Mouse (Mus musculus) C2C12 (cell line): ENCODE results near the gene Fam20c. TPM values are rescaled to one million over a fixed set of nuclear protein-coding genes. Genes with fewer than 3 reads are reported as not detected.

Source experiments
- H3K27me3 ChIP-seq: one replicate; pipeline ENCODE4 v1.6.1; 2011; ENCODE audit not compliant: control insufficient read depth, insufficient read depth, insufficient read length
- H3K36me3 ChIP-seq: one replicate; pipeline ENCODE4 v1.6.1; 2011; ENCODE audit not compliant: control insufficient read depth, insufficient read depth
- H3K4me3 ChIP-seq: one replicate; pipeline ENCODE4 v1.5.1; 2011; ENCODE audit warnings: mild to moderate bottlenecking, control low read depth; ENCODE audit not compliant: poor library complexity, insufficient read depth, severe bottlenecking
- H3K79me2 ChIP-seq: one replicate; pipeline ENCODE4 v1.6.1; 2011; ENCODE audit not compliant: control insufficient read depth, insufficient read depth
- H3K79me3 ChIP-seq: one replicate; pipeline ENCODE4 v1.6.1; 2011; ENCODE audit warnings: low read depth, control low read depth
- H3ac ChIP-seq: one replicate; pipeline ENCODE3; 2011; ENCODE audit warnings: low read depth; ENCODE audit not compliant: control insufficient read depth, insufficient read length
- CEBPB ChIP-seq: IDR thresholded peaks from one replicate; pipeline ENCODE4 v1.6.1; 2011; ENCODE audit warnings: low read depth, mild to moderate bottlenecking, control low read depth, moderate library complexity
- CTCF ChIP-seq: IDR thresholded peaks from one replicate; pipeline ENCODE4 v1.5.1; 2011; ENCODE audit not compliant: control insufficient read depth, insufficient read depth, insufficient read length
- FOSL1 ChIP-seq: IDR thresholded peaks from one replicate; pipeline ENCODE4 v1.8.0; 2011; ENCODE audit warnings: mild to moderate bottlenecking, low read length; ENCODE audit not compliant: poor library complexity, insufficient read depth, severe bottlenecking
- MAX ChIP-seq: IDR thresholded peaks from one replicate; pipeline ENCODE4 v1.6.1; 2011; ENCODE audit warnings: mild to moderate bottlenecking, control low read depth
- MYOD1 ChIP-seq: IDR thresholded peaks from one replicate; pipeline ENCODE4 v1.6.1; 2011; ENCODE audit warnings: low read depth; ENCODE audit not compliant: control insufficient read depth, insufficient read length
- MYOG ChIP-seq: IDR thresholded peaks from one replicate; pipeline ENCODE4 v1.6.1; 2011; ENCODE audit not compliant: control insufficient read depth, insufficient read length; ENCODE audit errors: extremely low read depth
- USF1 ChIP-seq: IDR thresholded peaks from one replicate; pipeline ENCODE4 v1.6.1; 2011; ENCODE audit warnings: low read depth, mild to moderate bottlenecking, control low read depth, moderate library complexity
- polyA plus RNA-seq: library from polyadenylated mRNA; unstranded; fragments of >200 nt; fragmentation: generic; extraction: Trizol; gene quantifications from one replicate; pipeline ENCODE4 v1.2.1, GENCODE M21; 2012; ENCODE audit warnings: missing spikeins

The Fam20c gene
- polyA plus RNA-seq, 1 experiment = 64.4 TPM

- no peak for TF ChIP-seq CTCF
Measured at GRCm38 (mm10) chr5:138740150-138740549, 14.2 kb upstream of the Fam20c start.

GRCm38 (mm10) chr5:138741516-138741915 lies 12.8 kb upstream of the Fam20c start:
- H3K79me2 ChIP-seq = no peaks in the 10 kb centered on the region
- H3K27me3 ChIP-seq = no peaks in the 10 kb centered on the region
- H3K36me3 ChIP-seq = no peaks in the 10 kb centered on the region
- TF ChIP-seq FOSL1 (no peak), MAX (no peak)
- H3ac ChIP-seq = no peak overlapping the region
- no peaks in the 10 kb centered on the region for H3K79me3 ChIP-seq
- no peak overlapping the region for H3K4me3 ChIP-seq

More at GRCm38 (mm10) chr5:138740150-138740549, 14.2 kb upstream of the Fam20c start:
- Histone ChIP-seq H3K79me3 (no peaks in the 10 kb centered on the region), H3K36me3 (no peaks in the 10 kb centered on the region), H3K4me3 (no peak overlapping the region), H3K27me3 (no peaks in the 10 kb centered on the region), H3K79me2 (no peaks in the 10 kb centered on the region), H3ac (no peak overlapping the region)

DNA sequence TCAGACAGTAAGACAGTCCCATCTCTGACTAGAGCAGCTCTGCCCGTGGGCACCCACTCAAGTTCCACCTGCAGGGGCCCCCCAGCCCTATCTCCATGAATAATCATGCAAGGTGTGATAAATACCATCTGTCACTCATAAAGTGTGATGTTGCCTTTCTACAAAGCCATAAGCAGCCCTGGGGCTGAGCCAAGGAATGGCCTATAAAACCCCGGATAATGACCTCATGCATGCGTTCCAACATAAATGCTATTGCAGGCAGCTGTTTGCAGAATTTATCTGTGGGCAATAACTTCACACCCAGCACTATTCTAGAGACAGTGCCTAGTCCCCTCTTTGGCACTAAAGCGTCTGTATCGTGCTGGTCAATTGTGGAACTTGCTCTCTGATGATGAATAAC lies 12.0 kb upstream of the Fam20c start:
- H3K27me3 ChIP-seq = no peaks in the 10 kb centered on the region
- no peaks in the 10 kb centered on the region for H3K79me3 ChIP-seq
- TF ChIP-seq CTCF (no peak), MAX (no peak), MYOG (no peak), MYOD1 (no peak), CEBPB (no peak), FOSL1 (no peak)
- H3ac ChIP-seq = no peak overlapping the region
- no peaks in the 10 kb centered on the region for H3K36me3 ChIP-seq
- no peak overlapping the region for H3K4me3 ChIP-seq
- H3K79me2 ChIP-seq = no peaks in the 10 kb centered on the region

- Histone ChIP-seq H3K79me3 (no peaks in the 10 kb centered on the region), H3K27me3 (no peaks in the 10 kb centered on the region), H3ac (no peak overlapping the region), H3K4me3 (no peak overlapping the region), H3K79me2 (no peaks in the 10 kb centered on the region), H3K36me3 (no peaks in the 10 kb centered on the region)
- TF ChIP-seq MAX = no peak
- TF ChIP-seq MYOD1 = no peak
- no peak for TF ChIP-seq CEBPB
- TF ChIP-seq CTCF = no peak
- TF ChIP-seq FOSL1 = no peak
- TF ChIP-seq MYOG = no peak
- no peak for TF ChIP-seq USF1
Measured at GRCm38 (mm10) chr5:138743631-138744030, 10.7 kb upstream of the Fam20c start.

DNA sequence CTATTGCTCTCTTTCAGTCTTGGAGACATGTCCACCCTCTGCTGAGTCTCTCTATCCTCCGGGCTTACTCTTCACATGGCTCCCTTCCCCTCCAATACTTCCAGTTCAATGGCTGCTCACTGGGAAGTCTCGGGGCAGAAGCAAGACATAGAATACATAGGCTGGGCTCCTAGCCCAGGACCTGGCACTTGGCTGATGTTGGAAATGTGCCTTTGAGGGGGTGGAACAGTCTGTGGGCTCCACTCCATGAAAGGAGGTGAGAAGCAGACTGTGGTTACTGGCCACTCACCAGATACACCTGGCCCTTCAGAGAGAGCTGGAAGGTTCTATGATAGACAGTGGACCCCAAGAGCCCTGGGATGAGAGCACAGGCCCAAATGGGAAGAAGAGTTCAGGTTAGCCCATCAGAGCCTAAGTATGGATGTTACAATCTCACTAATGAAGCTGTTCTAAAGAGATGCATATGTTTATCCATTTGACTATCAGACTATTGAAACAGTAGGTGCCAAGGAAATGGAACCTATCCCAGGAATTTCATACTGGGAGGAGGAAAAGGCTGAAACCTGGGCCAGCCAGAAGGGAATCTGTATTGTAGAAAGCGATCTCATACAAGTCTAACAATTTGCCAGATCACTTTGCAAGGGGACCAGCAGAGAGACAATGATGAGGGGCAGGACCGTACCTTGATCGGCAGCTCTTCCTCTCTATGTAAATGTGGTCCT lies 8.8 kb upstream of the Fam20c start:
- Histone ChIP-seq H3K79me3 (no peaks in the 10 kb centered on the region), H3K27me3 (no peaks in the 10 kb centered on the region), H3K79me2 (no peaks in the 10 kb centered on the region), H3ac (no peak overlapping the region), H3K4me3 (no peak overlapping the region), H3K36me3 (no peaks in the 10 kb centered on the region)
- TF ChIP-seq FOSL1 (no peak), MYOG (no peak), CEBPB (no peak)

DNA sequence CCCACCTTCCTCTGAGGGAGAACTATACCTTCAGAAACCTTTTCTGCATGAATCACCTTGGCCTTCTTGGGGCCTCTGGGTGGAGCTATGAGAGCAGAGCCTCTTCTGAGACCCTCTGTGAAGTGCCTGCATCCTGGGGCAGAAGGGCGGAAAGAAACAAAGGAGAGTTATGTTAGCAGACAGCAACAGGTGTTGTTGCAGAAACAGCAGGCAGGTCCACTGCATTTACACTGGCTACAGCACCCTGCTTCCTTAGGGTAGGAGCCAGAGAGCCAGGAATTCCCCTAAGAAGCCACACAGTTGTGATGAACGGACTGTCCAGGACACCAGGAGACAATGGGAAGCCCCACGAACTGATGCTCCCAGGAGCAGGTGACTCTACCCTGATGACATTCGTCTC lies 1.0 kb upstream of the Fam20c start:
- H3K79me3 ChIP-seq = peaks cover 4% of the 10 kb centered on the region
- H3ac ChIP-seq = no peak overlapping the region
- no peaks in the 10 kb centered on the region for H3K27me3 ChIP-seq
- H3K79me2 ChIP-seq = peaks cover 25% of the 10 kb centered on the region
- TF ChIP-seq MYOG (no peak), CEBPB (no peak), MAX (no peak), MYOD1 (peak; percentile 39), USF1 (no peak), CTCF (no peak)
- H3K4me3 ChIP-seq = no peak overlapping the region
- H3K36me3 ChIP-seq = peaks cover 4% of the 10 kb centered on the region
